Mouse (Mus musculus) bone marrow macrophage, adult 2 months (primary cell): ENCODE results near the gene Ampd3. TPM values are rescaled to one million over a fixed set of nuclear protein-coding genes. Genes with fewer than 3 reads are reported as not detected.
A peak's percentile ranks its signal among the peaks of the same experiment; 100 is the strongest.

Source experiments
- H3K27ac ChIP-seq: 2 replicates; pipeline ENCODE4 v1.5.1; 2012; ENCODE audit warnings: low read depth, low read length; ENCODE audit not compliant: insufficient read depth
- H3K4me1 ChIP-seq: 2 replicates; pipeline ENCODE4 v1.6.1; 2012; ENCODE audit warnings: low read length; ENCODE audit not compliant: control insufficient read depth, insufficient read depth
- H3K4me3 ChIP-seq: 2 replicates; pipeline ENCODE4 v1.5.1; 2012; ENCODE audit warnings: mild to moderate bottlenecking, low read length, moderate library complexity; ENCODE audit not compliant: insufficient read depth
- CTCF ChIP-seq: IDR thresholded peaks from 2 replicates; pipeline ENCODE4 v1.5.1; 2012; ENCODE audit warnings: low read depth, mild to moderate bottlenecking, low read length, moderate library complexity
- POLR2A ChIP-seq: IDR thresholded peaks from 2 replicates; pipeline ENCODE4 v1.6.1; 2012; ENCODE audit warnings: mild to moderate bottlenecking, low read depth, low read length, borderline replicate concordance
- polyA plus RNA-seq: library from polyadenylated mRNA; stranded (reverse); fragments of >200 nt; gene quantifications from 2 replicates; pipeline ENCODE4 v1.2.4, GENCODE M21; 2012; ENCODE audit not compliant: missing spikeins, insufficient read depth, insufficient read length

The Ampd3 gene
- 43.3 and 44.5 TPM in 2 replicates for polyA plus RNA-seq

GRCm38 (mm10) chr7:110768001-110768400, at the start of gene Ampd3:
Ampd3 (plus strand) TSS chr7:110768206.
- H3K27ac ChIP-seq = peak within 1 kb of the TSS; percentile 51

GRCm38 (mm10) chr7:110718505-110718904, 49.5 kb upstream of the Ampd3 start:
- H3K4me3 ChIP-seq = no peak overlapping the region
- no peak overlapping the region for H3K27ac ChIP-seq
- no peak for TF ChIP-seq POLR2A
- no peak for TF ChIP-seq CTCF
- H3K4me1 ChIP-seq = peaks cover 14% of the 10 kb centered on the region

More at GRCm38 (mm10) chr7:110768001-110768400, at the start of gene Ampd3:
- peaks cover 46% of the 10 kb centered on the region for H3K4me1 ChIP-seq
- H3K4me3 ChIP-seq = peak within 1 kb of the TSS; percentile 67
- no peak for TF ChIP-seq POLR2A
- no peak for TF ChIP-seq CTCF

GRCm38 (mm10) chr7:110719857-110720256, 48.1 kb upstream of the Ampd3 start:
- peaks cover 14% of the 10 kb centered on the region for H3K4me1 ChIP-seq
- no peak overlapping the region for H3K4me3 ChIP-seq
- TF ChIP-seq POLR2A = no peak
- no peak for TF ChIP-seq CTCF
- no peak overlapping the region for H3K27ac ChIP-seq

- H3K27ac ChIP-seq = no peak overlapping the region
- peaks cover 6% of the 10 kb centered on the region; the same call in 1 of the 2 replicates for H3K4me1 ChIP-seq
- no peak for TF ChIP-seq CTCF
- TF ChIP-seq POLR2A = no peak
- no peak overlapping the region for H3K4me3 ChIP-seq
Measured at GRCm38 (mm10) chr7:110722183-110722582, 45.8 kb upstream of the Ampd3 start.

- H3K4me1 ChIP-seq = peaks cover 2% of the 10 kb centered on the region
- TF ChIP-seq CTCF = peak; percentile 18; the same call in 1 of the 2 replicates
- no peak for TF ChIP-seq POLR2A
- H3K4me3 ChIP-seq = no peak overlapping the region
- H3K27ac ChIP-seq = no peak overlapping the region
Measured at GRCm38 (mm10) chr7:110727049-110727448, 41.0 kb upstream of the Ampd3 start.

GRCm38 (mm10) chr7:110728876-110729275, 39.1 kb upstream of the Ampd3 start:
- TF ChIP-seq POLR2A (no peak), CTCF (peak; percentile 44; the same call in 1 of the 2 replicates)
- Histone ChIP-seq H3K4me1 (peaks cover 2% of the 10 kb centered on the region), H3K27ac (no peak overlapping the region), H3K4me3 (no peak overlapping the region)

GRCm38 (mm10) chr7:110729295-110729694, 38.7 kb upstream of the Ampd3 start:
- TF ChIP-seq CTCF = no peak
- no peak for TF ChIP-seq POLR2A
- Histone ChIP-seq H3K27ac (no peak overlapping the region), H3K4me1 (peaks cover 2% of the 10 kb centered on the region), H3K4me3 (no peak overlapping the region)

- no peak for TF ChIP-seq POLR2A
- no peak overlapping the region for H3K27ac ChIP-seq
- H3K4me1 ChIP-seq = peaks cover 2% of the 10 kb centered on the region
- no peak overlapping the region for H3K4me3 ChIP-seq
Measured at GRCm38 (mm10) chr7:110731091-110731967, 36.7 kb upstream of the Ampd3 start.

GRCm38 (mm10) chr7:110732001-110732632, 35.9 kb upstream of the Ampd3 start:
- Histone ChIP-seq H3K27ac (no peak overlapping the region), H3K4me1 (peaks cover 2% of the 10 kb centered on the region), H3K4me3 (no peak overlapping the region)
- TF ChIP-seq CTCF (no peak), POLR2A (no peak)

GRCm38 (mm10) chr7:110736914-110737313, 31.1 kb upstream of the Ampd3 start:
- no peaks in the 10 kb centered on the region; the same call in none of the 2 replicates for H3K4me1 ChIP-seq
- no peak overlapping the region for H3K4me3 ChIP-seq
- TF ChIP-seq POLR2A = no peak
- TF ChIP-seq CTCF = no peak
- H3K27ac ChIP-seq = no peak overlapping the region
